Mouse (Mus musculus) adrenal gland (tissue): ENCODE data around the gene Gcdh.

Experiments used
- intact Hi-C: fragments of 180-260 bp; cut with DNase I; formaldehyde crosslinking; loops from one replicate; pipeline ENCODE4 v1.15.1; 2025
- microRNA-seq, 2 experiments: library from miRNA; unstranded; fragments of <30 nt; microRNA quantifications; one replicate each; pipeline ENCODE4; 2019

The Gcdh gene

GRCm38 (mm10) chr8:84837149-84837911 lies 56.4 kb downstream of the Gcdh start:
- intact Hi-C loops: no loop called here

Small RNA genes within 50 kb of the gene (microRNA-seq; reads per million reads assigned to microRNA genes)
- gene Gm24197 (0 reads per million in 2 experiments), gene Mir7069 (3.7 to 5.2 reads per million in 2 experiments)
